Mouse (Mus musculus) A20 (cell line): ENCODE results near the gene Dsn1.

Source experiments
- DNase-seq: peaks from one replicate; pipeline ENCODE4 v3.0.0-alpha.2; 2011; ENCODE audit warnings: low read depth, low spot score

Gene Dsn1

DNA sequence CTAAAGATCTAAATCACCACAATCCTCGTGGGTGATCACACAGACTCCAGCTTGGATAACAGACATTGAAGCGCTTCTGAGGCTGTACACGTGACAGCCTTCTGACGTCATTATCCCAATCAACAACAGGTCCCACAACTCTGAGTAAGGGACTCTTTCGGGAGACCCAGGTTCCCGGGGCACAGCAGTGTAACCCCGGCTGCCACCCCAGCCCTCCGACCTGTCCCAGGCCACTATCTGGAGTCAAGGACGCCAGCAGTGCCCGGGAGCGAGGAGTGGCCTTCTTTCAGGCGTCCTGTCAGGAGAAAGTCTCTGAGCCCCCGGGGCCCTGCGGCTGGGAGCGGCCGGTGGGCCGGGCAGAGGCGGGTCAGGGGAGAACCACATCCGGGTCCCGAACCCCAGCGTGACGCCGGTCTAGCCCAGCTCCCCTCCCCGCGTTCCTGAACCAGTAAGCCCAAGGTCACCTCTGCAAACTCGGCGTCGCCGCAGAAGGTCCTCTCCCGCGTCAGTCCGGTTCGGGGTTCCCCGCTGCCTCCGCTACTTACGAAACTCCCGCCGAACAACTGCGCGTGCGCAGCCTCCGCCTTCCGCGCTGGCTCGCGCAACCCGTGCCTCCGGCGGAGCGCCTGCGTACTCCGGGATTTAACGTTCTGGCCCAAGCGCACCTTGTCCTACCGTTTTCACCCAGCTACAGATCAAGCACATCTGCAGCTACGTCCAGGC lies at the start of gene Dsn1:
Gene Dsn1 (minus strand): TSS at position 644 of the 723 bp plus-strand sequence.
- peak; percentile 94 for DNase-seq

DNA sequence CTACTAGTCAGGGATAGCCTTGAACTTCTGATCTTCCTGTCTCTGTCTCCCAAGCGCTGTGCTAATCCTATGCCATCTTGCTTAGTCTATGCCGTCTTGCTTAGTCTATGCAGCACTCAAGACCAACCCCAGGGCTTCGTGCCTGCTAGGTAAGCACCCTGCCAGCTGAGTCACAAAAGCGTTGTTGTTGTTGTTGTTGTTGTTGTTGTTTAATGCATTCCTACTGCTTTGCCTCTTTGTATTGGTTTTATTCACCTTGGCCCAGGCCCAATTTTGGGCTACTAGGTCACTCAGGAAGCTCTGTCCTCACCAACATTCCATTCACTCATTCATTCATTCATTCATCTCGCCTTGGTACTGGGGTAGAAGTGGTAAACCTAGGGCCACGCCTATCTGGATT lies 48.8 kb upstream of the Dsn1 start:
- no peak for DNase-seq

- DNase-seq, result no peak
Measured at GRCm38 (mm10) chr2:157054816-157055215, 47.9 kb upstream of the Dsn1 start.

DNA sequence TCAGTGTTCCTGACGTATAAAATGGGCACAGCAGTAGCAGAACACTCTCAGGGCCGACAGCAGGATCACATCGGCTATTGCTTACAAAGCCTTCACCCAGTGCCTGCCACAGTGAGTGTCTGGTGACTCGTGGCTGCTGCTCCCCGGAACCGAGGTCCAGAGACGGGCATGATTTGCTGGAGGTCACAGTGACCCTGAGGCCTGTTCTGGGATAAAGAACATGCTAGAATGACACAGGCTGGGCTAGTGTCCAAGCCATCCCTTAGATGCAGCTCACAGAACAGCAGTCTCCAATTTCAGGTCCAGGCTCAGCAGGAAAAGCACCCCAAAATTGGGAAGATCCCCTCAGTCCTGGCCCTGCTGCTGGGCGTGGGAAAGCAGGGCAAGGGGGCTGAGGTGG lies 47.3 kb upstream of the Dsn1 start:
- DNase-seq, result no peak

- DNase-seq, result peak; percentile 27
Measured at GRCm38 (mm10) chr2:157053787-157054186, 46.8 kb upstream of the Dsn1 start.

DNA sequence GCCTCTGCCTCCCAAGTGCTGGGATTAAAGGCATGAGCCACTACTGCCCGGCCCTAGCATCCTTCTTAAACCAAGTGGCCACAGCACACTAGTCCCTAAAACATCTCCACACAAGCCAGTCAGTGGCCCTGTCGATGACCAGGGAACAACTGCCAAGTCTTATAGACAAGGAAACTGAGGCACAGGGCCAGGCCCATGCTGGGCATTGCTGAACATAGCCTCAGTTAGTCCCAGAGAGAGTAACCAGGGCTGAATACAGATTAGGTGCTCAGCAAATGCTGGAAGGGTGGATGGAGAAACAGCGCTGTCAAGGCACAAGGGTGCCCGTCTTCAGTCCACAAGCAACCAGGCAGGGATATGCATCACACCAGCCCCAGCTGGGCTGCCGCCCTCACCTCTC lies 46.2 kb upstream of the Dsn1 start:
- DNase-seq, result no peak

DNA sequence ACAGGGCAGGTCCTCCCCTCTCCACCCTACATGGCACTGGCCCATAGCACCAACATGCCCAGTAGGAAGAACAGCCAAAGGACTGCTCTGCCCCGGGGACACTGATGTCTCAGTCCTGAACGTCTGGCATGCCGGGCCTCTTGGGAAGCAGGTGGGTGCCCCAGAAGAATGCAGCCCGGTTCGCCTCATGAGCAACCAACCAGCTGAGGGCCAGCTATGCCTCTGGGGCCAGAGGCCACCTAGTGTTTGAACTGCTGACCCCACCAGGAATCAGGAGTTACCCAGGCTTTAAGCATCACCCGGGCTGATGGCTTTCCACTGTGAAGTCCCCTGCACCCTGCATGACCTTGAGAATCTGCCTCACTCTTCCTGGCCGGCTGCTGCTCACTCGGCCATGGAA lies 45.5 kb upstream of the Dsn1 start:
- DNase-seq, result no peak

DNA sequence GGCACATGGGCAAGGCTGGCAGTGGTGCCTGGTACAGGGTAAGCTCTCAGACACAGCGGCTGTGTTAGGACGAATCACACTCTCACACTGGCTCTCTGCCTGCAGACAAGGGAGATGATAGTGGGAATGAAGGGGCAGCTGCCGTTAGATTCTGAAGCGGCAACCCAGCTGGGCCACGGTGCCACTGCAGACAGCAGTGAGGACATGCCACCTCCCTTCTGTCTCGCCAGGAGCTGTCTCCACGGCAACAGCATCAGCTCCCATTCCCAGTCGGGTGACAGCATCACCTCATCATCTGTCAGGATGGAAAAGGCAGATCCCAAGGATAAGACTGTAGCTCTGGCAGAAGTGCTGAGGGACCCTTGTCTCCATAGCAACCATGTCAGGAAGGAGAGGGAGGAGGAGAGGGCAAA lies 42.9 kb upstream of the Dsn1 start:
- no peak for DNase-seq

GRCm38 (mm10) chr2:157048395-157049181 lies 41.6 kb upstream of the Dsn1 start:
- peak; percentile 82 for DNase-seq

DNA sequence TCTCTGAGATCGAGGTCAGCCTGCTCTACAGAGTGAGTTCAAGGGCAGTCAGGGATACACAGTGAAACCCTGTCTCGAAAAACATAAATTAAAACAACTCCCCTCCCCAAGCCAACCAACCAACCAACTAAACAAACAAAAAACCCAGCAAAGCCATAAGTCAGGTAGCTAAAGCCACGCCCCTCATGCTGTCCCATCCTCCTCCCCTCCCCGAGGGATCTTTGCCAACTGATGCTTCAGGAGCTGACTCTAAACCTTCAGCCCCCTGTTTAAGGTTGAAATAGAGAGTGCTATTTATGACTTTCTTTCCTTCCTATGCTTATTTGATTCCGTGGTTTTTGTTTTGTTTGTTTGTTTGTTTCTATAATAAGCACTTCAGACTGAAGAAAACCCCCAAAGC lies 40.0 kb upstream of the Dsn1 start:
- DNase-seq, result no peak

DNA sequence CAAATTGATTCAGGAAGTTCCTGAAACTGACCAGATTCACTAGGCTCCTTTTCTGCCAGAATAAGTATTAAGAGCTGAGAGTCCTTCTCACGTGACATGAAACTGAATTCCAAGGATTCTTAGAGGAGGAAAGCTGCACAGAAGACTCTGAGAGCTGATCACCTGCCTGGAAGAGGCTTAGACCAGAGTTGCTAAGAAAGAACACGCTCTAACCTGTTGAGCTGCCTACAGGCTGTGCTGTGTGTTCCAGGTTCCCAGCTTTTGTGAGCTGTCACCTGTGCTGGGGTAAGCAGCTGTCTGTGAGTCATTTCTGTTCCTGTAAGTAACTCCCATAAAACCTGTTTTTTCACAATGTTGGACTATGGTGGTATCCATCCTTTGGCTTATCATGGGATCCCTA lies 39.0 kb upstream of the Dsn1 start:
- no peak for DNase-seq

DNA sequence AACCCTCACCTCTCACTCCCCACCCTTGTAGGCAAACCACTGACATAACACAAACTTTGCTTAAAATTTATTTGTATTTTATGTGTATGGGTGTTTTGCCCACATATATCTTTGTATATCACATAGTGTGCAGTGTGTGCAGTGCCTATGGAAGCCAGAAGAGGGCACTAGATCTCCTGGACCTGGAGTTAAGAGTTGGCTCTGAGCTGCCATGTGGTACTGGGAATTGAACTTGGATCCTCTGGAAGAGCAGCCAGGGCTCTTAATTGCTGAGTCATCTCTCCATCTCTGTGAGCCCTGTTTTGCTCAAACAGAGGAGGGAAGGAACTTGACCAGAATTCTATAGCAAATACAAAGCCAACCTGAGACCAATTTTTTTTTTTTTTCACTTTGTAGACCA lies 37.0 kb upstream of the Dsn1 start:
- peak; percentile 35 for DNase-seq

GRCm38 (mm10) chr2:157043556-157043955 lies 36.6 kb upstream of the Dsn1 start:
- no peak for DNase-seq

GRCm38 (mm10) chr2:157041421-157041820 lies 34.5 kb upstream of the Dsn1 start:
- DNase-seq, result no peak

DNA sequence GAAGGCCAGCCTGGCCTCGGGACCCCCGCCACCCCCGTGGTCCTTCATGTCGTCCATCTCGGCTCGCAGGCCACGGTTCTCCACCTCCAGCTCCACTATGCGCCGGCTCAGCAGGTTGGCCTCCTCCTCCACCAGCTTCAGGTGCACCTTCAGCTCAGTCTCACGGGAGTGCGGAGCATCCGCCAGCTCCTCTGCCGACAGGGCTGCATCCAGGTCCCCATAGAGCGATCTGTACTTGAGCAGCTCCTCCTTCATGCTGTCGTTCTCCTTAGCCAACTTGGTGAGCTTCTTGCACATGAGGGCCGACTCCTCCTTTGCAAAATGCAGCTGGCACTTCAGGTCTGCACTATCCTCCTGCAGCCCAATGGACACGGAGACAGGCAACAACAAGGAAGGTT lies 33.7 kb upstream of the Dsn1 start:
- DNase-seq, result no peak

DNA sequence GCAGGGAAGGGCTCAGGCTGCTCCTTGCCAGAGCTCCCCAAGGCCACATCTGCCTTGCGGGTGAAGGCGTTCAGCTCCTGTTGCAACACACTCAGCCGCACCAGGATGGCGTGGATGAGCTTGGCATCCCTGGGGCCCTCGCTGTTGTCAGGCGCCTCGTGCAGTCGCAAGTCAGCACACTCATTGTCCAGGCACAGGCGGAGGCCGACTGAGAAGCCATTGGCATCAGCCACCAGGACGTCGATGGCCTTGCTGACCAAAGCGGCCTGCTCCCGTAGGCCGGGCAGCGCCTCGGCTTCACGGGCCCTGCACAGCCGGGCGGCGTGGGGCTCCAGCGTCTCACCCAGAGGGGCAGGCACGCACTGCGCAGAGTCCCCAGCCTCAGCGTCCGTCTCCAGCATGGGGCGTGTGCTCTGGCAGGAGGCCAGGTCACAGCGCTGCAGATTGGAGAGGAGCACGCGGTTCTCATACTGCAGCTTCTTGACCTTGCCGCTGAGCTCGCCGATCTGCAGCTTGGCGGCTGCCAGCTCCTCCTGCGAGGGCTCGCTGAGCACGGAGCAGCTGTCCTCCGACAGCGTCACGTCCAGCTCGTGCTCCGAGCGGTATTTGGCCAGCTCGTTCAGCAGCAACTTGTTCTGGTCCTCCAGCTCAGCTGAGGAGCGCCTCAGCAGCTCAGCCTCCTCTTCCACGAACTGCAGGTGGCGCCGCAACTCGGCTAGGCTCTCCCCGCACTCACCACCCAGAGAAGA lies 33.1 kb upstream of the Dsn1 start:
- no peak for DNase-seq

- DNase-seq, result no peak
Measured at GRCm38 (mm10) chr2:157037303-157037702, 30.3 kb upstream of the Dsn1 start.

DNA sequence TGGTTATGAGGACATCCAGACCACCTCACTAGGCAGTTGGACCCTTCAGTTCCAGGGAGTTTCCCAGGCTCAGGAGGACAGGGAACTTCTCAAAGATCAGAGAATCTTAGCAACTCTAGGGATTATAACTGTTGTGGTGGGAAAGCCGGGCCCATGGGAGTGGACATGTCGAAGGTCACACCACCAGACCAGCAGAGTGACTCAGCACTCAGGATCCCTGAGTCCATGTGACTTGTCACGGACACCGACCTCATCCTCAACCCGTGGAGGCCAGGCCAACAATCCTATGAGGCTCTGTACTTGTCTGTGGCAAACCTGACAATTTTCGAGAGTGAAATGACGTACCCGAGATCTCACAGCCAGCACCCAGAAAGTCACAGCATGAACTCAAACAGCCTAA lies 29.4 kb upstream of the Dsn1 start:
- DNase-seq, result no peak

GRCm38 (mm10) chr2:157035371-157035770 lies 28.4 kb upstream of the Dsn1 start:
- no peak for DNase-seq

DNA sequence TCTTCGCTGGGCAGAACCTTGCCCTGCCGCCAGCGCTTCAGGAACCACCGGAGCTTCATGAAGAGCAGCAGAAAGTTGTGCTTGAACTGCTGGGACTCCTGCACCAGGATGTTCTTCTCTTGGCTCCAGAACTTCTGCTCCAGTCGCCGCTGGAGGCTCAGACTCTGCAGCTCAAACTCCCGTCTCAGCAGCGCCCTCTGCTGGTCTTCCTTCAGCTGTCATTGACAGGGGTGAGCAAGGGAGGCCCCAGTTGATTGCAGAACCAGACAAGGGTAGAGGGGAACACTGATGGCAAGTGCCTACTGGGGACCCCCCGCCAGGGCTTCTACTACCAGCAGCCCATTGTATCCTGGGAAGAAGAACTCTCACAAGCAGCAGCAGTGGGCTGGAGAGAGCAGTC lies 23.9 kb upstream of the Dsn1 start:
- peak; percentile 75 for DNase-seq

GRCm38 (mm10) chr2:157028261-157028660 lies 21.3 kb upstream of the Dsn1 start:
- no peak for DNase-seq
